Mouse (Mus musculus) left cerebral cortex, adult 2 months (tissue): ENCODE data around the gene Pim1. TPM values are rescaled to one million over a fixed set of nuclear protein-coding genes. Genes with fewer than 3 reads are reported as not detected.
"Not testable (repeated sequence)": the region's sequence is repeated elsewhere in the genome, so short reads cannot be mapped to it uniquely, and the experiment has no call there.

Source experiments
- DNase-seq, 2 experiments: peaks; one replicate each; pipeline ENCODE4 v3.0.0; 2021 to 2022; ENCODE audit warnings: low spot score in 2 of 2, mixed read lengths in 1 of 2; ENCODE audit errors: extremely low spot score in 1 of 2
- H3K27ac ChIP-seq: fragments of 200-600 bp; 2 replicates; pipeline ENCODE4 v1.8.1; 2022
- H3K4me3 ChIP-seq: fragments of 200-600 bp; 2 replicates; pipeline ENCODE4 v1.8.1; 2022
- CTCF ChIP-seq: fragments of 200-600 bp; IDR thresholded peaks from 2 replicates; pipeline ENCODE4 v1.8.1; 2022; ENCODE audit warnings: antibody characterized with exemption, mild to moderate bottlenecking, moderate library complexity
- intact Hi-C: fragments of 180-260 bp; cut with DNase I; formaldehyde crosslinking; loops from one replicate; pipeline ENCODE4 v1.15.1; 2025
- total RNA-seq, 2 experiments: library from RNA; stranded (reverse); gene quantifications; 2 replicates each; pipeline ENCODE4 v1.2.3; 2021

Gene Pim1
- total RNA-seq, 2 experiments from 2014 or later: 9.2 to 13.6 TPM

GRCm38 (mm10) chr17:29498028-29498427 is 7.5 kb downstream of the Pim1 start:
- Histone ChIP-seq H3K4me3 (no peak overlapping the region), H3K27ac (no peak overlapping the region)
- TF ChIP-seq CTCF: no peak
- DNase-seq: no peak
- intact Hi-C loops: no loop called here

GRCm38 (mm10) chr17:29498952-29499351 is 8.4 kb downstream of the Pim1 start:
- DNase-seq, H3K4me3 ChIP-seq, H3K27ac ChIP-seq, intact Hi-C loops: not testable (repeated sequence)

GRCm38 (mm10) chr17:29499511-29499910 is 9.0 kb downstream of the Pim1 start:
- Histone ChIP-seq H3K4me3 (no peak overlapping the region), H3K27ac (no peak overlapping the region)
- intact Hi-C loops: no loop called here
- no peak for DNase-seq
- no peak for TF ChIP-seq CTCF

- H3K27ac ChIP-seq: no peak overlapping the region
- no peak for DNase-seq
- no peak overlapping the region for H3K4me3 ChIP-seq
- intact Hi-C loops: no loop called here
- no peak for TF ChIP-seq CTCF
These were observed 9.7 kb downstream of the Pim1 start for GRCm38 (mm10) chr17:29500243-29500740.

GRCm38 (mm10) chr17:29500802-29501469 is 10.4 kb downstream of the Pim1 start:
- no peak for TF ChIP-seq CTCF
- DNase-seq: no peak
- H3K27ac ChIP-seq: no peak overlapping the region
- H3K4me3 ChIP-seq: no peak overlapping the region
- intact Hi-C loops: no loop called here

- no peak for TF ChIP-seq CTCF
- DNase-seq: no peak
These were observed 11.6 kb downstream of the Pim1 start for GRCm38 (mm10) chr17:29502005-29502668.

GRCm38 (mm10) chr17:29502669-29503665 is 12.4 kb downstream of the Pim1 start:
- TF ChIP-seq CTCF: no peak
- intact Hi-C loops: no loop called here
- no peak for DNase-seq
- Histone ChIP-seq H3K27ac (no peak overlapping the region), H3K4me3 (0 out of 2 replicates have a peak overlapping the region, but pooled peaks have one; percentile 4)

More at GRCm38 (mm10) chr17:29502005-29502668, 11.6 kb downstream of the Pim1 start:
- intact Hi-C loops: no loop called here
- Histone ChIP-seq H3K4me3 (no peak overlapping the region), H3K27ac (no peak overlapping the region)

GRCm38 (mm10) chr17:29503700-29504099 is 13.1 kb downstream of the Pim1 start:
- TF ChIP-seq CTCF: peak; percentile 35
- no peak for DNase-seq
- H3K27ac ChIP-seq: no peak overlapping the region
- H3K4me3 ChIP-seq: no peak overlapping the region
- intact Hi-C loops: no loop called here

GRCm38 (mm10) chr17:29508927-29509608 is 18.5 kb downstream of the Pim1 start:
- Histone ChIP-seq H3K27ac (no peak overlapping the region), H3K4me3 (no peak overlapping the region)
- TF ChIP-seq CTCF: no peak
- no peak for DNase-seq
- intact Hi-C loops: no loop called here

- DNase-seq: no peak
- intact Hi-C loops: loop anchor here (5.0 kb wide), 1 partner anchor 253 kb away; no protein-coding TSS in a partner anchor
- no peak overlapping the region for H3K27ac ChIP-seq
- TF ChIP-seq CTCF: no peak
- H3K4me3 ChIP-seq: no peak overlapping the region
These were observed 20.1 kb downstream of the Pim1 start for GRCm38 (mm10) chr17:29510691-29511090.
